ENCODE assay signal across 9 mouse cellular contexts in genomic region chr3:79286031-79286375, GRCm38 (mm10). TPM values are rescaled to one million over a fixed set of nuclear protein-coding genes. Genes with fewer than 3 reads are reported as not detected.
DNase-seq lines count a peak whose midpoint lies in the region; ATAC-seq and TF ChIP-seq lines count a peak whose summit lies in the region.
"Had no signal": no experiment of that assay in that cellular context is flagged by ENCODE, and none has a peak within 500 bp of the region (broad histone marks: within the 10 kb centered on the region; RNA-seq: fewer than 3 reads in every experiment).

No protein-coding gene starts in this region.

- H3K27me3 ChIP-seq in MEL (ENCODE audit: control insufficient read depth in 1 of 2, insufficient read depth in 2 of 2, low read length in 2 of 2): 0 out of 4 replicates have a peak, but pooled peaks cover 0 to under 1% of the 10 kb centered on the region in 2 experiments
- no peaks in the 10 kb centered on the region for H3K27me3 ChIP-seq in intestine, embryonic 15.5 days (replicated peaks)
- H3K27me3 ChIP-seq in midbrain, postnatal 0 days (ENCODE audit: insufficient read depth, low read length): no peaks in the 10 kb centered on the region

- WGBS in intestine, embryonic 15.5 days: under 1% methylated on average over 10 of the region's 10 CpGs
- under 1% methylated on average over 10 of the region's 10 CpGs for WGBS in midbrain, postnatal 0 days

- peaks cover 19% of the 10 kb centered on the region for H3K79me2 ChIP-seq in MEL (ENCODE audit: control insufficient read depth, insufficient read depth, low read length, poor library complexity)

- no peak for TF ChIP-seq POLR2A in MEL (IDR thresholded peaks at IDR 0.05; ENCODE audit: control insufficient read depth in 1 of 2, insufficient read depth in 1 of 2, low read depth in 1 of 2, low read length in 2 of 2, poor library complexity in 1 of 2)
- no peak for TF ChIP-seq POLR2A in embryonic fibroblast, embryonic 13.5 days (IDR thresholded peaks at IDR 0.05; ENCODE audit: low read depth, low read length)

- no peak for TF ChIP-seq CTCF in layer of hippocampus, adult 2 months (conservative IDR thresholded peaks at IDR 0.05)
- TF ChIP-seq CTCF in MEL (IDR thresholded peaks at IDR 0.05 in 2 of 3, conservative IDR thresholded peaks at IDR 0.05 in 1 of 3; ENCODE audit: control insufficient read depth in 1 of 3, insufficient read depth in 1 of 3, low read depth in 2 of 3, low read length in 3 of 3, poor library complexity in 1 of 3, severe bottlenecking in 1 of 3): no peak
- no peak for TF ChIP-seq CTCF in embryonic fibroblast, embryonic 13.5 days (IDR thresholded peaks at IDR 0.05; ENCODE audit: borderline replicate concordance, insufficient read depth, low read length)
- TF ChIP-seq CTCF in midbrain, postnatal 0 days (IDR thresholded peaks at IDR 0.05): no peak

- TF ChIP-seq EP300 in MEL (IDR thresholded peaks at IDR 0.05; ENCODE audit: low read depth in 1 of 2, low read length in 2 of 2): no peak

- DNase-seq in layer of hippocampus, adult 2 months (ENCODE audit: low spot score in 2 of 2): no peak
- DNase-seq in layer of hippocampus, adult 9-10 months (ENCODE audit: low spot score): no peak
- DNase-seq in MEL (ENCODE audit: low read depth, low spot score): peak; percentile 53
- DNase-seq in midbrain, postnatal 0 days (ENCODE audit: low spot score): peak; percentile 8
- DNase-seq in thymus, postnatal 14 days: no peak

- peaks cover 0 to 30% of the 10 kb centered on the region in 2 experiments; a peak in 2 of 4 replicates for H3K36me3 ChIP-seq in MEL (ENCODE audit: control insufficient read depth in 1 of 2, insufficient read depth in 2 of 2, low read length in 2 of 2)
- H3K36me3 ChIP-seq in intestine, embryonic 15.5 days: no peaks in the 10 kb centered on the region
- H3K36me3 ChIP-seq in midbrain, postnatal 0 days (ENCODE audit: insufficient read depth, low read length): no peaks in the 10 kb centered on the region

- H3K4me3 ChIP-seq in layer of hippocampus, adult 2 months: peak overlapping the region; percentile 98
- peak overlapping the region; percentile 86 to 92 for H3K4me3 ChIP-seq in MEL (ENCODE audit: control insufficient read depth in 1 of 2, insufficient read depth in 1 of 2, low read depth in 2 of 2, low read length in 2 of 2)
- H3K4me3 ChIP-seq in embryonic fibroblast, embryonic 13.5 days (ENCODE audit: insufficient read depth, low read length): peak overlapping the region; percentile 63
- peak overlapping the region; percentile 96 for H3K4me3 ChIP-seq in intestine, embryonic 15.5 days (replicated peaks)
- peak overlapping the region; percentile 83 for H3K4me3 ChIP-seq in midbrain, postnatal 0 days (ENCODE audit: low read depth, low read length)

- ATAC-seq in intestine, embryonic 15.5 days: no peak; the same call in 1 of the 2 replicates
- ATAC-seq in midbrain, postnatal 0 days (ENCODE audit: low FRiP score): no peak
- no peak for ATAC-seq in megakaryocyte-erythroid progenitor cell, adult 5-6 weeks (replicated peaks; ENCODE audit: low FRiP score, low TSS enrichment, poor library complexity, severe bottlenecking)

- H3K4me2 ChIP-seq in intestine, embryonic 15.5 days (replicated peaks): peak overlapping the region; percentile 84
- H3K4me2 ChIP-seq in midbrain, postnatal 0 days (ENCODE audit: low read depth, low read length, poor library complexity, severe bottlenecking): peak overlapping the region; percentile 82

- H3K9me3 ChIP-seq in MEL (replicated peaks; ENCODE audit: insufficient read depth, low read length): no peaks in the 10 kb centered on the region
- H3K9me3 ChIP-seq in intestine, embryonic 15.5 days: no peaks in the 10 kb centered on the region
- no peaks in the 10 kb centered on the region for H3K9me3 ChIP-seq in midbrain, postnatal 0 days (ENCODE audit: low read length)

- H3K9ac ChIP-seq in MEL (ENCODE audit: control insufficient read depth, low read depth, low read length, poor library complexity, severe bottlenecking): peak overlapping the region; percentile 80
- H3K9ac ChIP-seq in intestine, embryonic 15.5 days: peak overlapping the region; percentile 91
- H3K9ac ChIP-seq in midbrain, postnatal 0 days (replicated peaks; ENCODE audit: low read length, poor library complexity, severe bottlenecking): peak overlapping the region; percentile 88

- peak overlapping the region; percentile 92 for H3K27ac ChIP-seq in layer of hippocampus, adult 2 months
- H3K27ac ChIP-seq in MEL (ENCODE audit: control insufficient read depth, low read depth, low read length): no peak overlapping the region
- no peak overlapping the region for H3K27ac ChIP-seq in embryonic fibroblast, embryonic 13.5 days (ENCODE audit: insufficient read depth, low read length)
- peak overlapping the region; percentile 98 for H3K27ac ChIP-seq in intestine, embryonic 15.5 days
- H3K27ac ChIP-seq in midbrain, postnatal 0 days (ENCODE audit: low read depth, low read length): peak overlapping the region; percentile 91

- TF ChIP-seq RAD21 in MEL (IDR thresholded peaks at IDR 0.05; ENCODE audit: low read depth, low read length): no peak

- peaks cover 3 to 22% of the 10 kb centered on the region in 2 experiments for H3K4me1 ChIP-seq in MEL (ENCODE audit: control insufficient read depth in 1 of 2, insufficient read depth in 2 of 2, low read length in 2 of 2)
- peaks cover 11% of the 10 kb centered on the region for H3K4me1 ChIP-seq in embryonic fibroblast, embryonic 13.5 days (ENCODE audit: control insufficient read depth, insufficient read depth, low read length)
- peaks cover 9% of the 10 kb centered on the region for H3K4me1 ChIP-seq in intestine, embryonic 15.5 days (replicated peaks)
- peaks cover 16% of the 10 kb centered on the region; the same call in 1 of the 2 replicates for H3K4me1 ChIP-seq in midbrain, postnatal 0 days (ENCODE audit: insufficient read depth, low read length)

TF ChIP-seq in MEL, 35 proteins besides CTCF, POLR2A, EP300 and RAD21:
- TF ChIP-seq GABPA (IDR thresholded peaks at IDR 0.05; ENCODE audit: low read depth, low read length): no peak
- no peak for TF ChIP-seq SIN3A (IDR thresholded peaks at IDR 0.05; ENCODE audit: low read length)
- no peak for TF ChIP-seq ELF1 (IDR thresholded peaks at IDR 0.05; ENCODE audit: low read depth, low read length)
- no peak for TF ChIP-seq NELFE (IDR thresholded peaks at IDR 0.05; ENCODE audit: low read depth, low read length)
- TF ChIP-seq KAT2A (conservative IDR thresholded peaks at IDR 0.05; ENCODE audit: low read depth, low read length): no peak
- TF ChIP-seq ZKSCAN1 (IDR thresholded peaks at IDR 0.05; ENCODE audit: low read depth, low read length): no peak
- no peak for TF ChIP-seq MAX (IDR thresholded peaks at IDR 0.05; ENCODE audit: low read length)
- no peak for TF ChIP-seq USF2 (IDR thresholded peaks at IDR 0.05; ENCODE audit: borderline replicate concordance in 1 of 2, insufficient read depth in 1 of 2, low read depth in 1 of 2, low read length in 2 of 2)
- TF ChIP-seq CHD1 (IDR thresholded peaks at IDR 0.05; ENCODE audit: low read depth, low read length): no peak
- no peak for TF ChIP-seq ETS1 (IDR thresholded peaks at IDR 0.05; ENCODE audit: low read depth, low read length)
- TF ChIP-seq UBTF (IDR thresholded peaks at IDR 0.05; ENCODE audit: borderline replicate concordance, insufficient read depth, low read depth, low read length): no peak
- TF ChIP-seq CHD2 (IDR thresholded peaks at IDR 0.05; ENCODE audit: low read length): no peak
- no peak for TF ChIP-seq POLR2AphosphoS2 (IDR thresholded peaks at IDR 0.05; ENCODE audit: low read length)

RNA-seq across cellular contexts. Expression of gene Rapgef2, which starts 0.3 kb away (rescaled TPM):
- 100 to 1,000 TPM; 169 to 173 TPM for total RNA-seq in layer of hippocampus, adult 2 months (2021)
- total RNA-seq in MEL (2012; rRNA removed): 4.2 and 4.3 TPM in 2 replicates
- polyA plus RNA-seq in MEL (2012; ENCODE audit: insufficient read depth in 1 of 2, insufficient read length in 2 of 2, low read depth in 1 of 2, low replicate concordance in 2 of 2, missing spikeins in 1 of 2): 1 to 10 TPM in 1 of 2 experiments, not detected in 1; 4.6 TPM
- polyA plus RNA-seq in embryonic fibroblast, embryonic 13.5 days (2011; ENCODE audit: insufficient read length, low read depth, missing spikeins): 18.4 and 21.7 TPM in 2 replicates
- 4.4 TPM in 2 replicates for polyA plus RNA-seq in intestine, embryonic 15.5 days (2015; fragmentation: Nextera tagmentation; extraction: Ambion mirVana)
- 56.9 and 60.4 TPM in 2 replicates for total RNA-seq in midbrain, postnatal 0 days (2014; rRNA removed)
- 9.6 and 9.7 TPM in 2 replicates for polyA plus RNA-seq in midbrain, postnatal 0 days (2015; fragmentation: Nextera tagmentation; extraction: Ambion mirVana)
- 5.4 and 8.1 TPM in 2 replicates for total RNA-seq in megakaryocyte-erythroid progenitor cell, adult 5-6 weeks (2014; fragmentation: Nextera tagmentation)
- total RNA-seq in megakaryocyte-erythroid progenitor cell, adult 5-6 weeks (2017): 8.3 and 11.2 TPM in 2 replicates

RNA-seq across cellular contexts. Expression of gene Gm17359, which starts 50.5 kb away (rescaled TPM):
- not detected for total RNA-seq in layer of hippocampus, adult 2 months (2021)
- not detected in 2 replicates for total RNA-seq in MEL (2012; rRNA removed)
- under 1 TPM in 1 of 2 experiments, not detected in 1; 0.15 TPM for polyA plus RNA-seq in MEL (2012; ENCODE audit: insufficient read depth in 1 of 2, insufficient read length in 2 of 2, low read depth in 1 of 2, low replicate concordance in 2 of 2, missing spikeins in 1 of 2)
- not detected in 2 replicates for polyA plus RNA-seq in embryonic fibroblast, embryonic 13.5 days (2011; ENCODE audit: insufficient read length, low read depth, missing spikeins)
- not detected in 2 replicates for polyA plus RNA-seq in intestine, embryonic 15.5 days (2015; fragmentation: Nextera tagmentation; extraction: Ambion mirVana)
- total RNA-seq in midbrain, postnatal 0 days (2014; rRNA removed): not detected in 2 replicates
- polyA plus RNA-seq in midbrain, postnatal 0 days (2015; fragmentation: Nextera tagmentation; extraction: Ambion mirVana): not detected in 2 replicates
- total RNA-seq in megakaryocyte-erythroid progenitor cell, adult 5-6 weeks (2014; fragmentation: Nextera tagmentation): not detected in 2 replicates
- total RNA-seq in megakaryocyte-erythroid progenitor cell, adult 5-6 weeks (2017): not detected in 2 replicates
- total RNA-seq: left cerebral cortex, postnatal 36 days had no signal

Comparison
In these comparisons a context has a peak if more than half of its experiments do, and no peak if none do; other contexts are left out.
1. DNase-seq: peak in MEL (single experiment) and midbrain, postnatal 0 days (single experiment); none in layer of hippocampus, adult 2 months (0 of 2), layer of hippocampus, adult 9-10 months (single experiment) and thymus, postnatal 14 days (single experiment).
2. H3K27ac ChIP-seq: peak in layer of hippocampus, adult 2 months (single experiment), intestine, embryonic 15.5 days (single experiment) and midbrain, postnatal 0 days (single experiment); none in MEL (single experiment) and embryonic fibroblast, embryonic 13.5 days (single experiment).
3. Peak in every context shown above with its lines, with median percentiles within 50 percentile points of each other: H3K4me3 ChIP-seq and H3K9ac ChIP-seq.